Mouse (Mus musculus): ENCODE measurements around the gene Gm29666. TPM values are rescaled to one million over a fixed set of nuclear protein-coding genes. Genes with fewer than 3 reads are reported as not detected.

Gm29666 gene
- total and polyA plus RNA-seq, 3 experiments = 0.36 to 0.42 TPM; not detected in 1

GRCm38 (mm10) chr15:84959891-84960290 is 40.1 kb upstream of the Gm29666 start:
- H3K4me1 ChIP-seq (ENCODE audit: control insufficient read depth in 1 of 2, insufficient read depth in 2 of 2, low read length in 2 of 2) = no peaks in the 10 kb centered on the region
- no peak overlapping the region for H3K4me3 ChIP-seq (ENCODE audit: control insufficient read depth in 1 of 2, insufficient read depth in 1 of 2, low read depth in 2 of 2, low read length in 2 of 2)

GRCm38 (mm10) chr15:84958331-84958730 is 38.5 kb upstream of the Gm29666 start:
- Histone ChIP-seq H3K9ac (ENCODE audit: control insufficient read depth, low read depth, low read length, poor library complexity, severe bottlenecking) (no peak overlapping the region), H3K4me1 (ENCODE audit: control insufficient read depth in 1 of 2, insufficient read depth in 2 of 2, low read length in 2 of 2) (no peaks in the 10 kb centered on the region), H3K9me3 (replicated peaks; ENCODE audit: insufficient read depth, low read length) (no peaks in the 10 kb centered on the region), H3K79me2 (ENCODE audit: control insufficient read depth, insufficient read depth, low read length, poor library complexity) (no peaks in the 10 kb centered on the region), H3K36me3 (ENCODE audit: control insufficient read depth in 1 of 2, insufficient read depth in 2 of 2, low read length in 2 of 2) (no peaks in the 10 kb centered on the region), H3K27ac (ENCODE audit: control insufficient read depth, low read depth, low read length) (no peak overlapping the region), H3K27me3 (ENCODE audit: control insufficient read depth in 1 of 2, insufficient read depth in 2 of 2, low read length in 2 of 2) (no peaks in the 10 kb centered on the region), H3K4me3 (ENCODE audit: control insufficient read depth in 1 of 2, insufficient read depth in 1 of 2, low read depth in 2 of 2, low read length in 2 of 2) (no peak overlapping the region)
- no peak for DNase-seq (ENCODE audit: low read depth, low spot score)
- TF ChIP-seq NRF1 (IDR thresholded peaks at IDR 0.05; ENCODE audit: insufficient read depth, low read depth, low read length, poor library complexity, severe bottlenecking) (no peak), CHD2 (IDR thresholded peaks at IDR 0.05; ENCODE audit: low read length) (no peak), KAT2A (conservative IDR thresholded peaks at IDR 0.05; ENCODE audit: low read depth, low read length) (no peak), MYB (IDR thresholded peaks at IDR 0.05; ENCODE audit: low read depth, low read length) (no peak), BHLHE40 (IDR thresholded peaks at IDR 0.05; ENCODE audit: borderline replicate concordance, low read depth, low read length) (no peak), MAZ (IDR thresholded peaks at IDR 0.05; ENCODE audit: low read depth, low read length) (no peak), TAL1 (IDR thresholded peaks at IDR 0.05; ENCODE audit: low read length) (no peak), MEF2A (IDR thresholded peaks at IDR 0.05; ENCODE audit: extremely low read depth, insufficient replicate concordance, low read depth, low read length, poor library complexity, severe bottlenecking) (no peak), UBTF (IDR thresholded peaks at IDR 0.05; ENCODE audit: borderline replicate concordance, insufficient read depth, low read depth, low read length) (no peak)

More at GRCm38 (mm10) chr15:84959891-84960290, 40.1 kb upstream of the Gm29666 start:
- Histone ChIP-seq H3K27me3 (ENCODE audit: control insufficient read depth in 1 of 2, insufficient read depth in 2 of 2, low read length in 2 of 2) (no peaks in the 10 kb centered on the region), H3K9ac (ENCODE audit: control insufficient read depth, low read depth, low read length, poor library complexity, severe bottlenecking) (no peak overlapping the region), H3K27ac (ENCODE audit: control insufficient read depth, low read depth, low read length) (no peak overlapping the region), H3K9me3 (replicated peaks; ENCODE audit: insufficient read depth, low read length) (no peaks in the 10 kb centered on the region), H3K36me3 (ENCODE audit: control insufficient read depth in 1 of 2, insufficient read depth in 2 of 2, low read length in 2 of 2) (no peaks in the 10 kb centered on the region), H3K79me2 (ENCODE audit: control insufficient read depth, insufficient read depth, low read length, poor library complexity) (no peaks in the 10 kb centered on the region)
- DNase-seq (ENCODE audit: low read depth, low spot score) = no peak
- no peak for TF ChIP-seq ELF1 (IDR thresholded peaks at IDR 0.05; ENCODE audit: low read depth, low read length)
- no peak for TF ChIP-seq HCFC1 (IDR thresholded peaks at IDR 0.05; ENCODE audit: low read depth, low read length)
- no peak for TF ChIP-seq NRF1 (IDR thresholded peaks at IDR 0.05; ENCODE audit: insufficient read depth, low read depth, low read length, poor library complexity, severe bottlenecking)
- TF ChIP-seq EP300 (IDR thresholded peaks at IDR 0.05; ENCODE audit: low read depth in 1 of 2, low read length in 2 of 2) = no peak
- no peak for TF ChIP-seq POLR2AphosphoS2 (IDR thresholded peaks at IDR 0.05; ENCODE audit: low read length)
- TF ChIP-seq RCOR1 (IDR thresholded peaks at IDR 0.05; ENCODE audit: low read depth, low read length) = no peak
- no peak for TF ChIP-seq MYC (IDR thresholded peaks at IDR 0.05; ENCODE audit: low read depth, low read length)
- no peak for TF ChIP-seq GABPA (IDR thresholded peaks at IDR 0.05; ENCODE audit: low read depth, low read length)
- no peak for TF ChIP-seq NELFE (IDR thresholded peaks at IDR 0.05; ENCODE audit: low read depth, low read length)
- no peak for TF ChIP-seq SIN3A (IDR thresholded peaks at IDR 0.05; ENCODE audit: low read length)
- no peak for TF ChIP-seq MEF2A (IDR thresholded peaks at IDR 0.05; ENCODE audit: extremely low read depth, insufficient replicate concordance, low read depth, low read length, poor library complexity, severe bottlenecking)
- TF ChIP-seq USF1 (IDR thresholded peaks at IDR 0.05; ENCODE audit: low read depth, low read length) = no peak
- TF ChIP-seq UBTF (IDR thresholded peaks at IDR 0.05; ENCODE audit: borderline replicate concordance, insufficient read depth, low read depth, low read length) = no peak
- TF ChIP-seq SMC3 (IDR thresholded peaks at IDR 0.05; ENCODE audit: low read depth, low read length) = no peak
- no peak for TF ChIP-seq CHD1 (IDR thresholded peaks at IDR 0.05; ENCODE audit: low read depth, low read length)
- no peak for TF ChIP-seq TAL1 (IDR thresholded peaks at IDR 0.05; ENCODE audit: low read length)
- TF ChIP-seq GATA1 (IDR thresholded peaks at IDR 0.05; ENCODE audit: low read depth, low read length) = no peak
- no peak for TF ChIP-seq JUND (IDR thresholded peaks at IDR 0.05; ENCODE audit: low read depth, low read length)
- no peak for TF ChIP-seq TCF12 (IDR thresholded peaks at IDR 0.05; ENCODE audit: low read depth, low read length)
- no peak for TF ChIP-seq USF2 (IDR thresholded peaks at IDR 0.05; ENCODE audit: borderline replicate concordance in 1 of 2, insufficient read depth in 1 of 2, low read depth in 1 of 2, low read length in 2 of 2)
